ENCODE assay signal across 23 mouse cellular contexts in the genomic region with DNA sequence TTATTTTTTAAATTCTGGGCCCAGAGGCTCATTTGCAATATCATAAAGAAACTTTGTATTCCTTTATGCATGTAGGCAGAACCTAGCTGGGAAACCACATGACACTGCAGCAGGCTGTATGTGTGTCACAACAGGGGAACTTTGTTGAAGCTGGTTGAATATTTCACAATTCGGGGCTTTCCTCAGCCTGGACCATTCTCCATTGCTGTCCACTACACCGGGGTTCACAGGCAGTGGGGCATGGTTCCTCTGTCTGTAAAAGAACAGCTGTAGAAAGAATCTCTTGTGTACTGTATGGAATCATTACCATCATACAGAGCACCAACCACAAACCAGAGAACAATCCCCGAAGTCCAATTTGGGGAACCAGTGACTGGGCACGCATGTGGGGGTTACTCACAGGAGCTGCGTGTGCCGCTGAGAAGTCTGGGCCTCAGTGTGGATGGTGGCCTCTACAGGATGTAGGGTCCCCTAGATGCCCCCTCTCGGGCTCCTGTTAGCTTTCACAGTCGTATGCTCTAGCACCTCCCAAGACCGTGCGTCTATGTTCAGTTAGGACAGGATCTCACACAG. TPM values are rescaled to one million over a fixed set of nuclear protein-coding genes. Genes with fewer than 3 reads are reported as not detected.
DNase-seq lines count a peak whose midpoint lies in the region; ATAC-seq and TF ChIP-seq lines count a peak whose summit lies in the region.
"Had no signal": no experiment of that assay in that cellular context is flagged by ENCODE, and none has a peak within 500 bp of the region (broad histone marks: within the 10 kb centered on the region; RNA-seq: fewer than 3 reads in every experiment).

No protein-coding gene starts in this region.

- H3K36me3 ChIP-seq in spleen, adult 2 months (ENCODE audit: control insufficient read depth, insufficient read depth, low read length): peaks cover 68% of the 10 kb centered on the region
- H3K36me3 ChIP-seq in macrophage (ENCODE audit: inconsistent target): peaks cover 62% of the 10 kb centered on the region
- H3K36me3 ChIP-seq in splenic B cell, adult 2 months (ENCODE audit: control insufficient read depth, insufficient read depth, low read length, poor library complexity, severe bottlenecking): peaks cover 28% of the 10 kb centered on the region
- H3K36me3 ChIP-seq: G1E; hindbrain, embryonic 15.5 days; kidney, embryonic 15.5 days; limb, embryonic 13.5 days; stomach, embryonic 15.5 days had no signal

- no peak overlapping the region for H3K4me3 ChIP-seq in spleen, adult 2 months (ENCODE audit: extremely low read depth, insufficient read depth, insufficient read length)
- no peak overlapping the region for H3K4me3 ChIP-seq in macrophage (ENCODE audit: inconsistent target)
- H3K4me3 ChIP-seq: heart, embryonic 13.5 days; hindbrain, embryonic 15.5 days; kidney, embryonic 15.5 days; limb, embryonic 13.5 days; stomach, embryonic 15.5 days had no signal

- H3K27ac ChIP-seq in spleen, adult 2 months (ENCODE audit: insufficient read depth, low read length): 0 out of 2 replicates have a peak overlapping the region, but pooled peaks have one; percentile 13
- peak overlapping the region; percentile 48 for H3K27ac ChIP-seq in macrophage
- H3K27ac ChIP-seq: heart, embryonic 13.5 days; hindbrain, embryonic 15.5 days; kidney, embryonic 15.5 days; limb, embryonic 13.5 days; stomach, embryonic 15.5 days had no signal

- no peak for TF ChIP-seq CTCF in spleen, adult 2 months (IDR thresholded peaks at IDR 0.05; ENCODE audit: extremely low read depth, insufficient read depth, insufficient read length, insufficient replicate concordance)

- ATAC-seq in erythroid progenitor cell, adult 5-6 weeks (replicated peaks; ENCODE audit: low FRiP score, poor library complexity, severe bottlenecking): no peak
- ATAC-seq: CD4-positive, CD25-positive, alpha-beta regulatory T cell, adult 4 months; intestine, embryonic 16.5 days; midbrain, embryonic 16.5 days had no signal

- WGBS in spleen, adult 2 months: 78% methylated on average over 10 of the region's 10 CpGs
- WGBS in macrophage (ENCODE audit: missing documents): 45% methylated on average over 10 of the region's 10 CpGs

- no peaks in the 10 kb centered on the region; the same call in 1 of the 2 replicates for H3K79me2 ChIP-seq in macrophage (ENCODE audit: inconsistent target)

- no peaks in the 10 kb centered on the region for H3K27me3 ChIP-seq in spleen, adult 2 months (ENCODE audit: control insufficient read depth, insufficient read depth, low read length)
- H3K27me3 ChIP-seq in splenic B cell, adult 2 months (ENCODE audit: control insufficient read depth, insufficient read depth, low read length, poor library complexity, severe bottlenecking): no peaks in the 10 kb centered on the region
- H3K27me3 ChIP-seq: heart, embryonic 13.5 days; hindbrain, embryonic 15.5 days; kidney, embryonic 15.5 days; limb, embryonic 13.5 days; stomach, embryonic 15.5 days had no signal

- no peak for TF ChIP-seq POLR2A in spleen, adult 2 months (IDR thresholded peaks at IDR 0.05; ENCODE audit: low read depth, low read length)

- peak in 1 of 2 experiments; percentile 17 for DNase-seq in spleen, adult 2 months (ENCODE audit: low read depth in 1 of 2, low spot score in 2 of 2)
- DNase-seq in spleen, postnatal 14 days (ENCODE audit: low spot score in 2 of 2): no peak
- peak; percentile 45 for DNase-seq in adipocyte (ENCODE audit: low spot score)
- DNase-seq in splenic B cell, adult 2 months (ENCODE audit: low read depth, low spot score): peak; percentile 64
- DNase-seq in cerebellum, postnatal 14 days: no peak
- DNase-seq: cerebellum, postnatal 10 days; embryo, embryonic 11 days; heart, adult 18-20 months; heart, postnatal 36 days; lung, adult 2 months; thymus, adult 18-20 months; thymus, postnatal 4 days had no signal

- no peaks in the 10 kb centered on the region for H3K4me1 ChIP-seq in spleen, adult 2 months (ENCODE audit: control insufficient read depth, insufficient read depth, insufficient read length)
- H3K4me1 ChIP-seq: hindbrain, embryonic 15.5 days; kidney, embryonic 15.5 days; limb, embryonic 13.5 days; stomach, embryonic 15.5 days had no signal

RNA-seq across cellular contexts. Expression of a gene that starts 53.3 kb away (rescaled TPM):
- 119 and 126 TPM in 2 replicates for polyA plus RNA-seq in spleen, adult 2 months (2012; rRNA removed)
- 1,000 to 10,000 TPM in 18 of 26 experiments, 100 to 1,000 TPM in 8; 824 to 3,159 (median 1,302) TPM for total RNA-seq in macrophage (2018; cell fraction: chromatin; rRNA removed)
- total RNA-seq in macrophage (2018; cell fraction: cytosol; rRNA removed): 100 to 1,000 TPM; 254 to 524 (median 295) TPM
- total RNA-seq in macrophage (2018; cell fraction: nucleus; rRNA removed): 1,000 to 10,000 TPM in 13 of 26 experiments, 100 to 1,000 TPM in 13; 380 to 1,577 (median 999) TPM
- 133 to 298 TPM (median 216 TPM) in 3 replicates for polyA plus RNA-seq in macrophage (2018)
- total RNA-seq in erythroid progenitor cell, adult 5-6 weeks (2015; ENCODE audit: low replicate concordance): 31.9 and 33.9 TPM in 2 replicates
- total RNA-seq in erythroid progenitor cell, adult 5-6 weeks (2017; ENCODE audit: low replicate concordance): 24.4 and 25.9 TPM in 2 replicates
- polyA plus RNA-seq: G1E had no signal

Comparison
In these comparisons a context has a peak if more than half of its experiments do, and no peak if none do; other contexts are left out.
1. DNase-seq: peak in adipocyte (single experiment) and splenic B cell, adult 2 months (single experiment); none in spleen, postnatal 14 days (0 of 2) and cerebellum, postnatal 14 days (0 of 2).